43 mouse cellular contexts compared by ENCODE assay signal in the genomic region with DNA sequence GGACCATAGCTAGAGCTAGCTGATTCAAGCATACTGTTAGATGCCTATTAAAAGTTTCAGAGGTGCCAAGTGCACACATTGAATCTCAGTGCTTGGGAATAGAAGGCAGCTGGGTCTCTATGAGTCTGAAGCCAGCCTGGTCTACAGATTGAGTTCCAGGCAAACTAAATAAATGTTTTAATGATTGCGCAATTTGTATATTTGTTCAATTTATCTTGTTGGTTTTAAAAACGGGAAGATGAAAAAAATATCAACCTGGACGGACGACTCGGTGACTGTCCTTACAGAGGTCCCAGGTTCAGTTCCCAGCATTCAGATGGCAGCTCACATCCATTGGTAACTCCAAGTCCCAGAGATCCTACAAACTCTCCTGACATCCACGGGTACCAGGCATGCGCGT. TPM values are rescaled to one million over a fixed set of nuclear protein-coding genes. Genes with fewer than 3 reads are reported as not detected.
"Had no signal": no experiment of that assay in that cellular context is flagged by ENCODE, and none has a peak within 500 bp of the region (broad histone marks: within the 10 kb centered on the region; RNA-seq: fewer than 3 reads in every experiment).

No protein-coding gene starts in this region.

- H3K4me1 ChIP-seq: liver, embryonic 13.5 days; liver, embryonic 15.5 days had no signal

- H3K9ac ChIP-seq: limb, embryonic 12.5 days; limb, embryonic 13.5 days; limb, embryonic 15.5 days; liver, embryonic 13.5 days; liver, embryonic 14.5 days; liver, embryonic 15.5 days; liver, postnatal 0 days; lung, embryonic 14.5 days; lung, embryonic 15.5 days; midbrain, embryonic 12.5 days; midbrain, embryonic 13.5 days; midbrain, embryonic 15.5 days; neural tube, embryonic 12.5 days; neural tube, embryonic 13.5 days had no signal

- H3K27me3 ChIP-seq: liver, embryonic 13.5 days; liver, embryonic 15.5 days; megakaryocyte, embryonic 14.5 days; midbrain, embryonic 13.5 days; midbrain, embryonic 15.5 days; neural tube, embryonic 12.5 days; neural tube, embryonic 13.5 days had no signal

- ATAC-seq: liver, postnatal 0 days; lung, postnatal 0 days; midbrain, embryonic 13.5 days; midbrain, embryonic 15.5 days; midbrain, embryonic 16.5 days had no signal

- DNase-seq: left cerebral cortex, postnatal 4 days; liver; liver, embryonic 13.5 days; liver, postnatal 0 days; lung, adult 18-20 months; lung, adult 2 months; lung, embryonic 14.5 days; lung, postnatal 10 days; lung, postnatal 14 days; lung, postnatal 36 days; lung, postnatal 4 days; midbrain, embryonic 14.5 days had no signal

- H3K27ac ChIP-seq: limb, embryonic 10.5 days; limb, embryonic 12.5 days; limb, embryonic 13.5 days; limb, embryonic 15.5 days; liver, embryonic 13.5 days; liver, embryonic 14.5 days; liver, embryonic 15.5 days; lung, embryonic 15.5 days; macrophage; midbrain, embryonic 10.5 days; midbrain, embryonic 12.5 days; midbrain, embryonic 13.5 days; midbrain, embryonic 15.5 days; neural tube, embryonic 12.5 days; neural tube, embryonic 13.5 days had no signal

- H3K36me3 ChIP-seq: limb, embryonic 10.5 days; limb, embryonic 12.5 days; limb, embryonic 13.5 days; limb, embryonic 15.5 days; liver, embryonic 13.5 days; liver, embryonic 15.5 days; lung, embryonic 15.5 days; midbrain, embryonic 10.5 days; midbrain, embryonic 12.5 days; midbrain, embryonic 13.5 days; midbrain, embryonic 15.5 days; neural tube, embryonic 12.5 days; neural tube, embryonic 13.5 days had no signal

- H3K4me3 ChIP-seq: limb, embryonic 10.5 days; limb, embryonic 12.5 days; limb, embryonic 13.5 days; limb, embryonic 15.5 days; liver, embryonic 13.5 days; liver, embryonic 15.5 days; lung, embryonic 15.5 days; megakaryocyte, embryonic 14.5 days; midbrain, embryonic 10.5 days; midbrain, embryonic 12.5 days; midbrain, embryonic 13.5 days; midbrain, embryonic 15.5 days; neural tube, embryonic 12.5 days; neural tube, embryonic 13.5 days had no signal

- H3K9me3 ChIP-seq: limb, embryonic 10.5 days; limb, embryonic 12.5 days; limb, embryonic 13.5 days; limb, embryonic 15.5 days; liver, embryonic 13.5 days; liver, embryonic 15.5 days; lung, embryonic 15.5 days; midbrain, embryonic 10.5 days; midbrain, embryonic 12.5 days; midbrain, embryonic 13.5 days; midbrain, embryonic 15.5 days; neural tube, embryonic 12.5 days; neural tube, embryonic 13.5 days had no signal

- H3K4me2 ChIP-seq: limb, embryonic 12.5 days; limb, embryonic 13.5 days; limb, embryonic 15.5 days; liver, embryonic 11.5 days; liver, embryonic 13.5 days; liver, embryonic 15.5 days; lung, embryonic 14.5 days; lung, embryonic 15.5 days; midbrain, embryonic 11.5 days; midbrain, embryonic 12.5 days; midbrain, embryonic 13.5 days; midbrain, embryonic 15.5 days; neural tube, embryonic 12.5 days; neural tube, embryonic 13.5 days had no signal

RNA-seq across cellular contexts. Expression of a gene that starts 2.0 kb away (rescaled TPM):
- total RNA-seq: left cerebral cortex, adult 8-10 months; left cerebral cortex, postnatal 10 days; left cerebral cortex, postnatal 14 days; left cerebral cortex, postnatal 25 days; left cerebral cortex, postnatal 36 days; left cerebral cortex, postnatal 4 days; megakaryocyte progenitor cell, adult 5-6 weeks; megakaryocyte, adult 5-6 weeks; megakaryocyte-erythroid progenitor cell, adult 5-6 weeks; monocyte, adult 5-6 weeks had no signal
- polyA plus RNA-seq: limb, embryonic 11.5 days; limb, embryonic 12.5 days; liver, embryonic 11.5 days; liver, embryonic 13.5 days; liver, embryonic 15.5 days; liver, embryonic 16.5 days; lung, adult 2 months; lung, embryonic 16.5 days; lung, postnatal 0 days; macrophage had no signal
